In the genomic region with DNA sequence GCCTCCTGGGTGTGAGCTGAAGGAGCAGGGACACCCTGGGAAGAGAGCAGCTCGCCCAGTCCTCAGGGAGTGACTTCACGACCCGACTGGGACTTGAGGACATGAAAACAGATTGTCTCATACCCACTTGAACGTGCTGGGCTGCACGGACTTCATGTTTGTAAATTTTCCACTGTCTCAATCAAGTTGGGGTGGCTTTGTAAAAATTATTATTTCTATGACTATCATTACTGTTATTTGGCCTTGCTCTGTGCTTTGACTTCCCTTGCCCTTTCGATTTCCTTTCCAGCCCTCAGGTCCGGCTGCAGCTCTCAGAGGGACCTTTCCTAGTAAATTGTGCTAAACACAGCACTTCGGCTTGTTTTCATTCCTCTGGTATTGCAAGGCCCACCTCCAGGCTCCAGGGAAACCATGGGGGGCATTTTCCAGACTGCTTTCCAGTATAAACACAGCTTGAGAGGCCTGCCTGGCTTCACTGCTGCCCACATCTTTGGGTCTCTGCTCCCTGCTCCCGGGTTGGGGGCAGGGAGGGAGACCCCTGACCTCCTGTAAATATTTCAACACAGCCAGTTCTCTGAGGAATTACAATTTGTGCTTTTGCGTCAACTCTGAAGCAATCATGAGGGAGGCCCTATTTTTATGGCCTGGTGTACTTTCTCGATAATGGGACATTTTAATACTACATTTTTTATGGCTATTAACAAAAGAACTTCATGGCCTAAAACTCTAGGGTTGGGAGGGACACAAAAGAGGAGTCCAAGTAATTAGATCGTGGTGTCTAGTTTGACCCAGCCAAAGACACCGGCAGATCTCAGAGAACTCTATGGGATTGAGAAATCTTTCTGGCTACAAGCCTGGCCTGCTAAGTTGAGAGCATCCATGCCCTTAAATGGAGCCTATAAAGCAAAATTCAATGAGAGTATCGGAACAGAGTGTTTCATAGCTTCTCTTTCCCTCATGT, we compare ENCODE assay signal across 8 mouse cellular contexts.
DNase-seq lines count a peak whose midpoint lies in the region; ATAC-seq lines count a peak whose summit lies in the region.

No protein-coding gene starts in this region.

- 0 out of 2 replicates have a peak, but pooled peaks cover 10% of the 10 kb centered on the region for H3K4me1 ChIP-seq in heart, embryonic 11.5 days (ENCODE audit: control insufficient read depth, insufficient read depth, low read length)

- DNase-seq in heart, adult 11 months, result peak; percentile 98
- DNase-seq in forelimb bud, embryonic 11.5 days (ENCODE audit: low read depth, low spot score), result peak; percentile 44
- peak; percentile 60 for DNase-seq in kidney, adult 18-20 months
- peak; percentile 75 to 81 for DNase-seq in lung, adult 18-20 months
- no peak for DNase-seq in frontal cortex, postnatal 14 days (ENCODE audit: low spot score in 2 of 2)
- no peak for DNase-seq in left cerebral cortex, adult 9 months (ENCODE audit: low spot score in 2 of 2)

- H3K4me3 ChIP-seq in heart, embryonic 11.5 days (ENCODE audit: low read depth, low read length), result no peak overlapping the region

- no peak overlapping the region for H3K27ac ChIP-seq in heart, embryonic 11.5 days (ENCODE audit: low read depth, low read length)

- H3K4me2 ChIP-seq in heart, embryonic 11.5 days, result no peak overlapping the region

- no peaks in the 10 kb centered on the region for H3K9me3 ChIP-seq in heart, embryonic 11.5 days (replicated peaks; ENCODE audit: control insufficient read depth, low read length)

- H3K27me3 ChIP-seq in heart, embryonic 11.5 days (ENCODE audit: control insufficient read depth, insufficient read depth, low read length), result no peaks in the 10 kb centered on the region

- no peak for ATAC-seq in heart, embryonic 11.5 days (replicated peaks; ENCODE audit: insufficient number of reproducible peaks, low FRiP score, low TSS enrichment)
- ATAC-seq in megakaryocyte progenitor cell, adult 5-6 weeks (replicated peaks; ENCODE audit: poor library complexity), result no peak

- H3K36me3 ChIP-seq in heart, embryonic 11.5 days (ENCODE audit: control insufficient read depth, insufficient read depth, low read length), result no peaks in the 10 kb centered on the region

- WGBS in heart, embryonic 11.5 days (ENCODE audit: insufficient replicate concordance), result 55% methylated on average over 14 of the region's 14 CpGs

- H3K9ac ChIP-seq in heart, embryonic 11.5 days (ENCODE audit: low read depth, low read length), result no peak overlapping the region

Comparison
In these comparisons a context has a peak if more than half of its experiments do, and no peak if none do; other contexts are left out.
1. DNase-seq: peak in heart, adult 11 months (single experiment), forelimb bud, embryonic 11.5 days (single experiment), kidney, adult 18-20 months (single experiment) and lung, adult 18-20 months (2 of 2); none in frontal cortex, postnatal 14 days (0 of 2) and left cerebral cortex, adult 9 months (0 of 2).